Mouse (Mus musculus) limb, embryonic 10.5 days (tissue): Measurements from ENCODE around the gene Fndc8. TPM values are rescaled to one million over a fixed set of nuclear protein-coding genes. Genes with fewer than 3 reads are reported as not detected.
"Not testable (repeated sequence)": the region's sequence is repeated elsewhere in the genome, so short reads cannot be mapped to it uniquely, and the experiment has no call there.

Experiments used
- DNase-seq: peaks from one replicate; pipeline ENCODE4 v3.0.0-alpha.2; 2017; ENCODE audit warnings: low spot score
- H3K27ac ChIP-seq: fragments of 300-500 bp; sonication (generic); 2 replicates; pipeline ENCODE4 v1.5.1; 2016; ENCODE audit warnings: mild to moderate bottlenecking
- H3K27me3 ChIP-seq: fragments of 300-500 bp; sonication (generic); 2 replicates; pipeline ENCODE4 v1.6.1; 2016; ENCODE audit warnings: low read depth, mild to moderate bottlenecking; ENCODE audit not compliant: poor library complexity, severe bottlenecking
- H3K36me3 ChIP-seq: fragments of 300-500 bp; sonication (generic); 2 replicates; pipeline ENCODE4 v1.6.1; 2016; ENCODE audit warnings: mild to moderate bottlenecking, moderate library complexity
- H3K4me1 ChIP-seq: fragments of 300-500 bp; sonication (generic); 2 replicates; pipeline ENCODE4 v1.6.1; 2016
- H3K4me3 ChIP-seq: fragments of 300-500 bp; sonication (generic); 2 replicates; pipeline ENCODE4 v1.5.1; 2016; ENCODE audit warnings: mild to moderate bottlenecking, moderate library complexity
- H3K9me3 ChIP-seq: fragments of 300-500 bp; sonication (generic); replicated peaks from 2 replicates; pipeline ENCODE4 v1.6.1; 2016; ENCODE audit warnings: mild to moderate bottlenecking
- WGBS: fragments of 180-500 bp; shearing (Covaris S2); methylation state at CpG from one replicate; pipeline ENCODE4 v1.1.7; 2016; 5-methylcytosine and 5-hydroxymethylcytosine counted together
- polyA plus RNA-seq: library from polyadenylated mRNA; unstranded; fragments of >200 nt; fragmentation: Nextera tagmentation; extraction: Ambion mirVana; gene quantifications from 2 replicates; pipeline ENCODE4 v1.2.1, GENCODE M21; 2016

The Fndc8 gene
- polyA plus RNA-seq, 1 experiment from 2014 or later = 0.35 TPM

DNA sequence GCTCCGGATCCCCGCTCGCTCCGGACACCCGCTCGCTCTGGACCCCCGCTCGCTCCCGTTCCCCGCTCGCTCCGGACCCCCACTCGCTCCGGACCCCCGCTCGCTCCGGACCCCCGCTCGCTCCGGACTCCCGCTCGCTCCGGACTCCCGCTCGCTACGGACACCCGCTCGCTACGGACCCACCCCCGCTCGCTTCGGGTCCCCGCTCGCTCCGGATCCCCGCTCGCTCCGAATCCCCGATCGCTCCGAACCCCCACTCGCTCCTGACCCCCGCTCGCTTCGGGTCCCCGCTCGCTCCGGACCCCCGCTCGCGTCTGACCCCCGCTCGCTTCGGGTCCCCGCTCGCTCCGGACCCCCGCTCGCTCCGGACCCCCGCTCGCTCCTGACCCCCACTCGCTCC, 39.2 kb downstream of the Fndc8 start:
- not testable (repeated sequence) for H3K9me3 ChIP-seq, DNase-seq, H3K36me3 ChIP-seq, H3K27ac ChIP-seq
- under 1% methylated on average over 63 of the region's 63 CpGs for WGBS
- peaks cover 14% of the 10 kb centered on the region for H3K4me1 ChIP-seq
- H3K4me3 ChIP-seq = peak overlapping the region; percentile 51
- H3K27me3 ChIP-seq = peaks cover 93% of the 10 kb centered on the region

DNA sequence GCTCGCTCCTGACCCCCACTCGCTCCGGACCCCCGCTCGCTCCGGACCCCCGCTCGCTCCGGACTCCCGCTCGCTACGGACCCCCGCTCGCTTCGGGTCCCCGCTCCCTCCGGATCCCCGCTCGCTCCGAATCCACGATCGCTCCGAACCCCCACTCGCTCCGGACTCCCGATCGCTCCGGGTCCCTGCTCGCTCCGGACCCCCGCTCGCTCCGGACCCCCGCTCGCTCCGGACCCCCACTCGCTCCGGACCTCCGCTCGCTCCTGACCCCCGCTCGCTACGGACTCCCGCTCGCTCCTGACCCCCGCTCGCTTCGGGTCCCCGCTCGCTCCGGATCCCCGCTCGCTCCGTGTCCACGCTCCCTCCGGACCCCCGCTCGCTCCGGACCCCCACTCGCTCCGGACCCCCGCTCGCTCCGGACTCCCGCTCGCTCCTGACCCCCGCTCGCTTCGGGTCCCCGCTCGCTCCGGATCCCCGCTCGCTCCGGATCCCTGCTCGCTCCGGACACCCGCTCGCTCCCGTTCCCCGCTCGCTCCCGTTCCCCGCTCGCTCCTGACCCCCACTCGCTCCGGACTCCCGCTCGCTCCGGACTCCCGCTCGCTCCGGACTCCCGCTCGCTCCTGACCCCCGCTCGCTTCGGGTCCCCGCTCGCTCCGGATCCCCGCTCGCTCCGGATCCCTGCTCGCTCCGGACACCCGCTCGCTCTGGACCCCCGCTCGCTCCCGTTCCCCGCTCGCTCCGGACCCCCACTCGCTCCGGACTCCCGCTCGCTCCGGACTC, 39.9 kb downstream of the Fndc8 start:
- WGBS = under 1% methylated on average over 119 of the region's 119 CpGs
- not testable (repeated sequence) for H3K9me3 ChIP-seq, DNase-seq

GRCm38 (mm10) chr11:82933186-82933585, 41.3 kb downstream of the Fndc8 start:
- Histone ChIP-seq H3K27me3 (peaks cover 95% of the 10 kb centered on the region), H3K27ac (no peak overlapping the region), H3K4me1 (peaks cover 14% of the 10 kb centered on the region), H3K9me3 (no peaks in the 10 kb centered on the region), H3K36me3 (no peaks in the 10 kb centered on the region), H3K4me3 (peak overlapping the region; percentile 51)
- WGBS = 4% methylated on average over 29 of the region's 29 CpGs
- no peak for DNase-seq

More for the DNA sequence above, 39.9 kb downstream of the Fndc8 start:
- H3K36me3 ChIP-seq, H3K27ac ChIP-seq: not testable (repeated sequence)
- H3K27me3 ChIP-seq = peaks cover 93% of the 10 kb centered on the region
- peak overlapping the region; percentile 51 for H3K4me3 ChIP-seq
- H3K4me1 ChIP-seq = peaks cover 14% of the 10 kb centered on the region

DNA sequence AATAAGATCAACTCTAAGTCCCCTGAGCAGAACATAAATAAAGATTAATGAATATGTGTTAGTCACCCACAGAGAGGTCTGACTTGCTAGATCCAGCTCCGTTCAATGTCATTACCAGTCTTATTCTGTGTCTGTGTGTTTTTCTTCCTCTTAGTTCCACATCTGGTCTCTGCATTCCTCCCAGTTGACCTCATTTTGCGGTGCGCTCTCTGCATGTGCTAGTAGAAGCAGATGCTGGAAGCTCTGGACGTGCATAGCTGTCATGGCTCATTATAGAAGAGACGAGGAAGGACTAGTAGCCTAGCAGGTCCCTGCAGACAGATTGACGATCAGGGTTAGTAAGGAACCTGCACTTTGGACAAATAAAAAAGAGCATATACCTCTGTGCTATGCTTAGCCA, 51.4 kb downstream of the Fndc8 start:
- no peak for DNase-seq
- H3K4me3 ChIP-seq = no peak overlapping the region
- H3K9me3 ChIP-seq = no peaks in the 10 kb centered on the region
- WGBS = 52% methylated on average over 6 of the region's 6 CpGs
- peaks cover 35% of the 10 kb centered on the region for H3K27me3 ChIP-seq
- H3K36me3 ChIP-seq = no peaks in the 10 kb centered on the region
- no peaks in the 10 kb centered on the region for H3K4me1 ChIP-seq
- no peak overlapping the region for H3K27ac ChIP-seq

DNA sequence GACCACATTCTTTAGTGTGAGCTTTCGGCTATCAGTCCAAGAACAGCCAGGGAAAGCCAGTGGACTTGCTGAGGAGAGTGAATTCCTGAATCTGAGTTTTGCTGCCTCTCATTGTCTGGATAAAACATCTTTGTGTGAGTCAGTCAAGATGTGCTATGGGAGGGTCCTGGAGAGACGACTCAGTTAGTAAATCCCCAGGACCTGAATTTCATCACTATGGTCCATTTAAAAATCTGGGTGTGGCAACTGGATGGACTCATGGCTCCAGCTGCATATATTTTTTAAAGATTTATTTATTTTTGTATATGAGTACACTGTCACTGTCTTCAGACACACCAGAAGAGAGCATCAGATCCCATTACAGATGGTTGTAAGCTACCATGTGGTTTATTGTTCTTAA, 53.7 kb downstream of the Fndc8 start:
- Histone ChIP-seq H3K9me3 (no peaks in the 10 kb centered on the region), H3K36me3 (no peaks in the 10 kb centered on the region), H3K4me1 (no peaks in the 10 kb centered on the region), H3K27ac (no peak overlapping the region), H3K4me3 (no peak overlapping the region), H3K27me3 (peaks cover 37% of the 10 kb centered on the region)
- DNase-seq = no peak
- WGBS = 84% methylated on average over 2 of the region's 2 CpGs

GRCm38 (mm10) chr11:82947457-82947856, 55.5 kb downstream of the Fndc8 start:
- Histone ChIP-seq H3K36me3 (no peaks in the 10 kb centered on the region), H3K9me3 (no peaks in the 10 kb centered on the region), H3K27ac (no peak overlapping the region), H3K4me3 (no peak overlapping the region), H3K27me3 (peaks cover 48% of the 10 kb centered on the region), H3K4me1 (peaks cover 16% of the 10 kb centered on the region)
- WGBS = 61% methylated on average over 4 of the region's 4 CpGs
- DNase-seq = no peak

- no peaks in the 10 kb centered on the region for H3K9me3 ChIP-seq
- no peak for DNase-seq
- no peak overlapping the region for H3K27ac ChIP-seq
- 86% methylated on average over 9 of the region's 9 CpGs for WGBS
- no peaks in the 10 kb centered on the region for H3K36me3 ChIP-seq
- no peak overlapping the region for H3K4me3 ChIP-seq
- peaks cover 16% of the 10 kb centered on the region for H3K4me1 ChIP-seq
- peaks cover 60% of the 10 kb centered on the region for H3K27me3 ChIP-seq
Measured at GRCm38 (mm10) chr11:82949036-82949435, 57.1 kb downstream of the Fndc8 start.

Other genes with a start within 250 kb of the Fndc8 start
- gene Cct6b, start 127.8 kb upstream of the Fndc8 start, polyA plus RNA-seq = 0.16 and 0.23 TPM in 2 replicates
- gene Zfp830, start 127.8 kb upstream of the Fndc8 start, polyA plus RNA-seq = 37.4 and 39.8 TPM in 2 replicates
- gene Lig3, start 111.0 kb upstream of the Fndc8 start, polyA plus RNA-seq = 46.8 and 47.1 TPM in 2 replicates
- 8.6 and 10.6 TPM in 2 replicates for gene Rffl, start 20.9 kb upstream of the Fndc8 start, polyA plus RNA-seq
- gene Rad51d, start 1.5 kb upstream of the Fndc8 start, polyA plus RNA-seq = 12.8 and 13.7 TPM in 2 replicates
- 54.6 and 55.3 TPM in 2 replicates for gene Nle1, start 16.3 kb downstream of the Fndc8 start, polyA plus RNA-seq
- gene Unc45b, start 18.4 kb downstream of the Fndc8 start, polyA plus RNA-seq = 0.73 and 1.4 TPM in 2 replicates
- 0.31 and 0.46 TPM in 2 replicates for gene Slfn5, start 59.2 kb downstream of the Fndc8 start, polyA plus RNA-seq
- gene Slfn9, start 99.7 kb downstream of the Fndc8 start, polyA plus RNA-seq = 10.1 and 15.1 TPM in 2 replicates
- 0.08 and 0.21 TPM in 2 replicates for gene Slfn8, start 128.7 kb downstream of the Fndc8 start, polyA plus RNA-seq
- gene Slfn2, start 173.0 kb downstream of the Fndc8 start, polyA plus RNA-seq = 0.34 and 1.2 TPM in 2 replicates
- gene Slfn1, start 224.7 kb downstream of the Fndc8 start, polyA plus RNA-seq = not detected in 2 replicates